Mouse (Mus musculus) midbrain, embryonic 13.5 days (tissue): ENCODE measurements around the gene Leng9. TPM values are rescaled to one million over a fixed set of nuclear protein-coding genes. Genes with fewer than 3 reads are reported as not detected.

ENCODE experiments used
- ATAC-seq: fragments of 200-750 bp; cut with Nextera tagmentation; 2 replicates; pipeline ENCODE4 v1.8.0; 2017; ENCODE audit warnings: mild to moderate bottlenecking, moderate TSS enrichment, moderate library complexity
- H3K27ac ChIP-seq: fragments of 300-500 bp; sonication (generic); 2 replicates; pipeline ENCODE4 v1.5.1; 2015; ENCODE audit warnings: inconsistent platforms, mild to moderate bottlenecking, moderate library complexity
- H3K27me3 ChIP-seq: fragments of 300-500 bp; sonication (generic); 2 replicates; pipeline ENCODE4 v1.6.1; 2015; ENCODE audit warnings: mild to moderate bottlenecking, inconsistent platforms
- H3K36me3 ChIP-seq: fragments of 300-500 bp; sonication (generic); 2 replicates; pipeline ENCODE4 v1.6.1; 2015; ENCODE audit warnings: mild to moderate bottlenecking, inconsistent platforms
- H3K4me1 ChIP-seq: fragments of 300-500 bp; sonication (generic); replicated peaks from 2 replicates; pipeline ENCODE4 v1.6.1; 2015; ENCODE audit warnings: inconsistent platforms
- H3K4me2 ChIP-seq: fragments of 300-500 bp; sonication (generic); replicated peaks from 2 replicates; pipeline ENCODE4 v1.6.1; 2015; ENCODE audit warnings: moderate library complexity, mild to moderate bottlenecking, inconsistent platforms
- H3K4me3 ChIP-seq: fragments of 300-500 bp; sonication (generic); replicated peaks from 2 replicates; pipeline ENCODE4 v1.5.1; 2015; ENCODE audit warnings: mild to moderate bottlenecking, inconsistent platforms
- H3K9ac ChIP-seq: fragments of 300-500 bp; sonication (generic); replicated peaks from 2 replicates; pipeline ENCODE4 v1.6.1; 2015; ENCODE audit warnings: mild to moderate bottlenecking, inconsistent platforms
- H3K9me3 ChIP-seq: fragments of 300-500 bp; sonication (generic); 2 replicates; pipeline ENCODE4 v1.6.1; 2016; ENCODE audit warnings: mild to moderate bottlenecking, inconsistent platforms
- WGBS: fragments of 180-500 bp; shearing (Covaris S2); methylation state at CpG from one replicate; pipeline ENCODE4 v1.1.7; 2015; 5-methylcytosine and 5-hydroxymethylcytosine counted together
- polyA plus RNA-seq: library from polyadenylated mRNA; unstranded; fragments of >200 nt; fragmentation: Nextera tagmentation; extraction: Ambion mirVana; gene quantifications from 2 replicates; pipeline ENCODE4 v1.2.1, GENCODE M21; 2015

Gene Leng9
- polyA plus RNA-seq, 1 experiment from 2014 or later, result 4.0 TPM

- peak overlapping the region; percentile 92 for H3K9ac ChIP-seq
- H3K36me3 ChIP-seq, result no peaks in the 10 kb centered on the region
- 7% methylated on average over 17 of the region's 19 CpGs for WGBS
- peak overlapping the region; percentile 76 for H3K4me3 ChIP-seq
- no peaks in the 10 kb centered on the region for H3K27me3 ChIP-seq
- peak overlapping the region; percentile 80 for H3K4me2 ChIP-seq
- H3K4me1 ChIP-seq, result peaks cover 64% of the 10 kb centered on the region
- peak; percentile 1; the same call in 1 of the 2 replicates for ATAC-seq
- peak overlapping the region; percentile 94 for H3K27ac ChIP-seq
- H3K9me3 ChIP-seq, result no peaks in the 10 kb centered on the region
Measured at GRCm38 (mm10) chr7:4119976-4120921, 29.9 kb downstream of the Leng9 start.

GRCm38 (mm10) chr7:4119344-4119902 is 30.8 kb downstream of the Leng9 start, which contains the start of gene Ttyh1:
Gene Ttyh1 (plus strand): TSS chr7:4119408.
- WGBS, result 2% methylated on average over 25 of the region's 37 CpGs

GRCm38 (mm10) chr7:4117050-4117814 is 32.9 kb downstream of the Leng9 start:
- Histone ChIP-seq H3K4me1 (peaks cover 35% of the 10 kb centered on the region), H3K36me3 (no peaks in the 10 kb centered on the region), H3K4me3 (no peak overlapping the region), H3K9ac (no peak overlapping the region), H3K27me3 (no peaks in the 10 kb centered on the region), H3K4me2 (no peak overlapping the region), H3K9me3 (no peaks in the 10 kb centered on the region), H3K27ac (no peak overlapping the region)
- no peak for ATAC-seq
- 78% methylated on average over 8 of the region's 8 CpGs for whole genome bisulfite sequencing

More at GRCm38 (mm10) chr7:4119344-4119902, 30.8 kb downstream of the Leng9 start, which contains the start of gene Ttyh1:
- Histone ChIP-seq H3K27ac (peak within 1 kb of the TSS; percentile 94), H3K36me3 (no peaks in the 10 kb centered on the region), H3K9me3 (no peaks in the 10 kb centered on the region), H3K27me3 (no peaks in the 10 kb centered on the region), H3K4me1 (peaks cover 56% of the 10 kb centered on the region), H3K4me3 (peak within 1 kb of the TSS; percentile 76), H3K4me2 (peak within 1 kb of the TSS; percentile 80), H3K9ac (peak within 1 kb of the TSS; percentile 92)
- peak; percentile 15; the same call in 1 of the 2 replicates for ATAC-seq

GRCm38 (mm10) chr7:4111766-4112165 is 38.4 kb downstream of the Leng9 start:
- WGBS, result 45% methylated on average over 3 of the region's 3 CpGs
- Histone ChIP-seq H3K9ac (no peak overlapping the region), H3K4me1 (no peaks in the 10 kb centered on the region), H3K4me3 (no peak overlapping the region), H3K4me2 (no peak overlapping the region), H3K9me3 (no peaks in the 10 kb centered on the region), H3K27me3 (no peaks in the 10 kb centered on the region), H3K36me3 (no peaks in the 10 kb centered on the region), H3K27ac (no peak overlapping the region)
- ATAC-seq, result no peak

- Histone ChIP-seq H3K36me3 (no peaks in the 10 kb centered on the region), H3K27ac (no peak overlapping the region), H3K4me2 (no peak overlapping the region), H3K27me3 (no peaks in the 10 kb centered on the region), H3K4me1 (no peaks in the 10 kb centered on the region), H3K9ac (no peak overlapping the region), H3K9me3 (no peaks in the 10 kb centered on the region), H3K4me3 (no peak overlapping the region)
- 16% methylated on average over 4 of the region's 4 CpGs for WGBS
- peak; percentile 40; the same call in 1 of the 2 replicates for ATAC-seq
Measured at GRCm38 (mm10) chr7:4103411-4103810, 46.8 kb downstream of the Leng9 start.

DNA sequence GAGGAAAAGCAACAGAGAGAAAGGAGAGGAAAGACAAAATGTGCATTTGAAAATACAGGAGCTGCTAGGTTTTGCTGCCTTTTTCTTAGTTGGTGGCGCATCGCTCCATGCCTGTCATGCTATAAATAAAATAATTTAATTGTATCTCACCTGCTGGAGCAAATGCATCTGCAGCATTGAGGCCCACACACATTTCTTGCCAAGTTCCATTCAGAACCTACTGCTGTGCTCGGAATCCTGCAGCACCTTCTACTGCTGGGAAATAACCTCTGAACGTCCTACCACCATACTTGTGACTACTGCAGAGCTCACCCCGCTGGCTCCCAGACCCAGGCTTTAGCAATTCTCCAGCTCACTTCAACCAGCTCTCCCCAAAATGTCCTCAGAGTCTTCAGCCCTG is 49.0 kb downstream of the Leng9 start:
- Histone ChIP-seq H3K4me2 (no peak overlapping the region), H3K27me3 (no peaks in the 10 kb centered on the region), H3K27ac (no peak overlapping the region), H3K4me1 (no peaks in the 10 kb centered on the region), H3K4me3 (no peak overlapping the region), H3K9me3 (no peaks in the 10 kb centered on the region), H3K9ac (no peak overlapping the region), H3K36me3 (no peaks in the 10 kb centered on the region)
- 81% methylated on average over 5 of the region's 5 CpGs for WGBS
- no peak for ATAC-seq

- H3K4me1 ChIP-seq, result no peaks in the 10 kb centered on the region
- ATAC-seq, result no peak
- no peak overlapping the region for H3K27ac ChIP-seq
- H3K36me3 ChIP-seq, result no peaks in the 10 kb centered on the region
- no peaks in the 10 kb centered on the region for H3K9me3 ChIP-seq
- 75% methylated on average over 2 of the region's 2 CpGs for WGBS
- H3K4me2 ChIP-seq, result no peak overlapping the region
- H3K27me3 ChIP-seq, result no peaks in the 10 kb centered on the region
- H3K4me3 ChIP-seq, result no peak overlapping the region
- H3K9ac ChIP-seq, result no peak overlapping the region
Measured at GRCm38 (mm10) chr7:4098832-4099231, 51.3 kb downstream of the Leng9 start.

GRCm38 (mm10) chr7:4098301-4098700 is 51.9 kb downstream of the Leng9 start:
- Histone ChIP-seq H3K4me2 (no peak overlapping the region), H3K36me3 (no peaks in the 10 kb centered on the region), H3K27me3 (no peaks in the 10 kb centered on the region), H3K9ac (no peak overlapping the region), H3K4me3 (no peak overlapping the region), H3K9me3 (no peaks in the 10 kb centered on the region), H3K27ac (no peak overlapping the region), H3K4me1 (no peaks in the 10 kb centered on the region)
- ATAC-seq, result no peak
- WGBS, result 84% methylated on average over 2 of the region's 2 CpGs

Other genes starting within 250 kb of the Leng9 start
- gene Lilra6, start 234.9 kb downstream of the Leng9 start, polyA plus RNA-seq, result not detected in 2 replicates
- 1.8 and 2.2 TPM in 2 replicates for gene Lair1, start 87.2 kb downstream of the Leng9 start, polyA plus RNA-seq
- 106 and 124 TPM in 2 replicates for gene Ttyh1, start 31.0 kb downstream of the Leng9 start, polyA plus RNA-seq
- 84.4 and 97.1 TPM in 2 replicates for gene Leng8, start 13.3 kb downstream of the Leng9 start, polyA plus RNA-seq
- 5.1 and 5.2 TPM in 2 replicates for gene Cdc42ep5, start 14.5 kb upstream of the Leng9 start, polyA plus RNA-seq
- not detected in 2 replicates for gene Lilra5, start 87.4 kb upstream of the Leng9 start, polyA plus RNA-seq
- not detected in 2 replicates for gene Ncr1, start 187.3 kb upstream of the Leng9 start, polyA plus RNA-seq
- gene Gp6, start 247.4 kb upstream of the Leng9 start, polyA plus RNA-seq, result 0.09 TPM in 1 of 2 replicates, not detected in the other